Mouse (Mus musculus): ENCODE results near the gene Lhfpl2.

GRCm38 (mm10) chr13:94175379-94176050, 117.9 kb downstream of the Lhfpl2 start:
- no peak for TF ChIP-seq CTCF (IDR thresholded peaks at IDR 0.05; ENCODE audit: low read depth)
- TF ChIP-seq EP300 (IDR thresholded peaks at IDR 0.05; ENCODE audit: low read depth), result no peak
